Mouse (Mus musculus): ENCODE measurements around the gene Rbm44. TPM values are rescaled to one million over a fixed set of nuclear protein-coding genes. Genes with fewer than 3 reads are reported as not detected.

Rbm44 gene
- total and polyA plus RNA-seq, 2 experiments from 2014 or later = 0.04 to 0.97 TPM

- H3K4me1 ChIP-seq (ENCODE audit: control insufficient read depth, insufficient read depth) = peaks cover 16% of the 10 kb centered on the region
- TF ChIP-seq CTCF (IDR thresholded peaks at IDR 0.05; ENCODE audit: low read depth) = no peak
- no peak for TF ChIP-seq EP300 (IDR thresholded peaks at IDR 0.05; ENCODE audit: low read depth)
- H3K36me3 ChIP-seq (replicated peaks; ENCODE audit: control insufficient read depth, insufficient read depth, low read length) = no peaks in the 10 kb centered on the region; the same call in 1 of the 2 replicates
- no peak overlapping the region for H3K4me2 ChIP-seq (ENCODE audit: low read depth, low read length)
- 82% methylated on average over 5 of the region's 5 CpGs for WGBS
- no peak for DNase-seq (ENCODE audit: low spot score)
- H3K9me3 ChIP-seq (replicated peaks; ENCODE audit: control insufficient read depth, low read length) = no peaks in the 10 kb centered on the region
- H3K27ac ChIP-seq (ENCODE audit: low read depth) = no peak overlapping the region
- H3K9ac ChIP-seq (replicated peaks; ENCODE audit: low read depth, low read length) = no peak overlapping the region
- no peak overlapping the region for H3K4me3 ChIP-seq (ENCODE audit: low read depth, low read length)
- ATAC-seq (ENCODE audit: insufficient read depth, low read depth) = no peak
- H3K27me3 ChIP-seq (ENCODE audit: control insufficient read depth, insufficient read depth, low read length) = no peaks in the 10 kb centered on the region
These were observed 59.4 kb downstream of the Rbm44 start for GRCm38 (mm10) chr1:91204221-91204765.

- WGBS = 80% methylated on average over 6 of the region's 6 CpGs
These were observed 60.8 kb downstream of the Rbm44 start for GRCm38 (mm10) chr1:91205651-91206050.

DNA sequence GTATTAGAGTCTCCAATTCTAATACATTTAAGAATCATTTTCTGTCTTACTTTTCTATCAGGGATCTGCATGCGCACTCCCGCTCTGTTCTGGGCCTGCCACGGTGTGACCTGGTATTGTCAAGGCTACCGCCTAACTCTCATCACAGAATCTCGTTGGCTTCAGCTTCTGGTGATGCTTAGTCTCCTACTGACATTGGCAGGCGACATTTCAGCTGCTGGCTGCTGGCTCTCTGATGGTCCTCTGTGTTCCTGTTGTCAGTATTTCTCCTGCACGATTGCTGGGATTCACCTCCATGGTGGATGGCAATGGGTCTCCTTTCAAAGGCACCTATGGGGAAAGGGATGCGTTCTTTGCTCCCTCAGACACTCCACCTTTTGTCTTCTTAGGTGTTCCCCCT is 61.4 kb downstream of the Rbm44 start:
- no peak overlapping the region for H3K4me3 ChIP-seq (ENCODE audit: low read depth, low read length)

More at GRCm38 (mm10) chr1:91205651-91206050, 60.8 kb downstream of the Rbm44 start:
- TF ChIP-seq CTCF (IDR thresholded peaks at IDR 0.05; ENCODE audit: low read depth) (no peak), EP300 (IDR thresholded peaks at IDR 0.05; ENCODE audit: low read depth) (no peak)
- Histone ChIP-seq H3K4me1 (ENCODE audit: control insufficient read depth, insufficient read depth) (peaks cover 27% of the 10 kb centered on the region), H3K9me3 (replicated peaks; ENCODE audit: control insufficient read depth, low read length) (no peaks in the 10 kb centered on the region), H3K36me3 (replicated peaks; ENCODE audit: control insufficient read depth, insufficient read depth, low read length) (no peaks in the 10 kb centered on the region), H3K9ac (replicated peaks; ENCODE audit: low read depth, low read length) (no peak overlapping the region), H3K27me3 (ENCODE audit: control insufficient read depth, insufficient read depth, low read length) (no peaks in the 10 kb centered on the region), H3K27ac (ENCODE audit: low read depth) (no peak overlapping the region), H3K4me3 (ENCODE audit: low read depth, low read length) (no peak overlapping the region), H3K4me2 (ENCODE audit: low read depth, low read length) (no peak overlapping the region)
- DNase-seq (ENCODE audit: low spot score) (no peak), ATAC-seq (ENCODE audit: insufficient read depth, low read depth) (no peak)

DNA sequence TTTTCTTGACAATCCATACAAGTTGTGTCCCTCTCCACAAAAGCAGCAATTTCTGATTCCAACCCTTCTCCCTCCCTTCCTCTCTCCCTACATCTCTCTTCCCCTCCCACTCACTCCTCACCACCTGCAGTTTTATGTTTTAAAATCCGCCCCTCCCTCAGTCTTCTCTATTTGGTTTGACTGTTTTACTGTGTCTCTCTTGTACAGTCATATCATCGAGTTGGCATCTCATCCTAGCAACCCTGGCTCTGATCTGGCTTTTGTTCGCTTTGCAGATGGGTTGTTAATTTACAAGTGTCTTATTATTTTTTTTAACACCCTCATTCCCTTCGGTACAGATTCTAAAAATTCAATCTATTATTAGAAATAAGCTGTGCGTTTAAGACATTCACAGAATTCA is 62.0 kb downstream of the Rbm44 start:
- DNase-seq (ENCODE audit: low spot score) = no peak
- TF ChIP-seq CTCF (IDR thresholded peaks at IDR 0.05; ENCODE audit: low read depth) (no peak), EP300 (IDR thresholded peaks at IDR 0.05; ENCODE audit: low read depth) (no peak)
- 59% methylated on average over 5 of the region's 5 CpGs for WGBS

More for the DNA sequence above, 61.4 kb downstream of the Rbm44 start:
- Histone ChIP-seq H3K4me2 (ENCODE audit: low read depth, low read length) (no peak overlapping the region), H3K9ac (replicated peaks; ENCODE audit: low read depth, low read length) (no peak overlapping the region), H3K27ac (ENCODE audit: low read depth) (no peak overlapping the region), H3K4me1 (ENCODE audit: control insufficient read depth, insufficient read depth) (peaks cover 34% of the 10 kb centered on the region), H3K36me3 (replicated peaks; ENCODE audit: control insufficient read depth, insufficient read depth, low read length) (no peaks in the 10 kb centered on the region), H3K27me3 (ENCODE audit: control insufficient read depth, insufficient read depth, low read length) (no peaks in the 10 kb centered on the region), H3K9me3 (replicated peaks; ENCODE audit: control insufficient read depth, low read length) (no peaks in the 10 kb centered on the region)
- DNase-seq (ENCODE audit: low spot score) (no peak), ATAC-seq (ENCODE audit: insufficient read depth, low read depth) (no peak)
- WGBS = 71% methylated on average over 8 of the region's 8 CpGs
- TF ChIP-seq EP300 (IDR thresholded peaks at IDR 0.05; ENCODE audit: low read depth) (no peak), CTCF (IDR thresholded peaks at IDR 0.05; ENCODE audit: low read depth) (no peak)

GRCm38 (mm10) chr1:91207334-91208074 is 62.6 kb downstream of the Rbm44 start:
- ATAC-seq (ENCODE audit: insufficient read depth, low read depth) (no peak), DNase-seq (ENCODE audit: low spot score) (no peak)
- H3K4me1 ChIP-seq (ENCODE audit: control insufficient read depth, insufficient read depth) = peaks cover 45% of the 10 kb centered on the region
- no peaks in the 10 kb centered on the region for H3K36me3 ChIP-seq (replicated peaks; ENCODE audit: control insufficient read depth, insufficient read depth, low read length)
- H3K4me2 ChIP-seq (ENCODE audit: low read depth, low read length) = no peak overlapping the region
- H3K27ac ChIP-seq (ENCODE audit: low read depth) = peak overlapping the region; percentile 98; the same call in 1 of the 2 replicates
- no peaks in the 10 kb centered on the region for H3K27me3 ChIP-seq (ENCODE audit: control insufficient read depth, insufficient read depth, low read length)
- no peak overlapping the region for H3K9ac ChIP-seq (replicated peaks; ENCODE audit: low read depth, low read length)
- no peak for TF ChIP-seq EP300 (IDR thresholded peaks at IDR 0.05; ENCODE audit: low read depth)
- no peak for TF ChIP-seq CTCF (IDR thresholded peaks at IDR 0.05; ENCODE audit: low read depth)
- no peak overlapping the region for H3K4me3 ChIP-seq (ENCODE audit: low read depth, low read length)
- H3K9me3 ChIP-seq (replicated peaks; ENCODE audit: control insufficient read depth, low read length) = no peaks in the 10 kb centered on the region
- WGBS = 57% methylated on average over 3 of the region's 3 CpGs

More for the DNA sequence above, 62.0 kb downstream of the Rbm44 start:
- no peak overlapping the region for H3K4me3 ChIP-seq (ENCODE audit: low read depth, low read length)
- no peaks in the 10 kb centered on the region for H3K36me3 ChIP-seq (replicated peaks; ENCODE audit: control insufficient read depth, insufficient read depth, low read length)
- no peak overlapping the region for H3K27ac ChIP-seq (ENCODE audit: low read depth)
- H3K4me1 ChIP-seq (ENCODE audit: control insufficient read depth, insufficient read depth) = peaks cover 39% of the 10 kb centered on the region
- no peak for ATAC-seq (ENCODE audit: insufficient read depth, low read depth)
- H3K27me3 ChIP-seq (ENCODE audit: control insufficient read depth, insufficient read depth, low read length) = no peaks in the 10 kb centered on the region
- no peak overlapping the region for H3K4me2 ChIP-seq (ENCODE audit: low read depth, low read length)
- H3K9me3 ChIP-seq (replicated peaks; ENCODE audit: control insufficient read depth, low read length) = no peaks in the 10 kb centered on the region
- no peak overlapping the region for H3K9ac ChIP-seq (replicated peaks; ENCODE audit: low read depth, low read length)
